Mouse (Mus musculus) liver, postnatal 0 days (tissue): Measurements from ENCODE around the gene Stra8.

Experiments used
- CTCF ChIP-seq: sonication (generic); IDR thresholded peaks from 2 replicates; pipeline ENCODE4 v1.5.1; 2016; ENCODE audit warnings: antibody characterized with exemption, low read depth
- EP300 ChIP-seq: IDR thresholded peaks from 2 replicates; pipeline ENCODE4 v1.6.1; 2016; ENCODE audit warnings: antibody characterized with exemption, low read depth, mild to moderate bottlenecking

- TF ChIP-seq CTCF (no peak), EP300 (no peak)
These were observed 31.6 kb downstream of the Stra8 start for GRCm38 (mm10) chr6:34951518-34951917.
